In the genomic region with DNA sequence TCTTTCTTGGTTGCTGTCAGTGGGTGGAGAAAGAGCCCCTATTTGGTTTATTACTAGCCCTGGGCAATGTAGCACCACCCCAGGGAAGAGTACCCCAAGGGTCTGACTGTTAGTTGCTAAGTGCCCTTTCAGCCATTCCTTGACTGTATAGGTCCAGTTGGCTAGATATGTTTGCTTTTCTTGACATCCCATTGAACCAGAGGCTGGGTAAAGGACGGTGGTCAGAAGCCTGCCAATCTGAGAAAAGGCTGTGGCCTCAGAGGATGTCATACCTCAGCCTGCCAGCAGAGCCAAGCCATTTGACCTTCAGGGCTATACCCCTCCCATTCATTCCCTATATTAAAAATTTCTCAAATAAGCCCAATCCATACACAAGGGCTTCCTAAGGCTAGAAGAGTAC, we compare ENCODE assay signal across 32 mouse cellular contexts. TPM values are rescaled to one million over a fixed set of nuclear protein-coding genes. Genes with fewer than 3 reads are reported as not detected.
DNase-seq lines count a peak whose midpoint lies in the region; ATAC-seq and TF ChIP-seq lines count a peak whose summit lies in the region.
"Had no signal": no experiment of that assay in that cellular context is flagged by ENCODE, and none has a peak within 500 bp of the region (broad histone marks: within the 10 kb centered on the region; RNA-seq: fewer than 3 reads in every experiment).

No protein-coding gene starts in this region.

- no peak overlapping the region for H3K27ac ChIP-seq in forebrain, embryonic 12.5 days
- H3K27ac ChIP-seq in forebrain, embryonic 14.5 days (ENCODE audit: low read depth, low read length), result no peak overlapping the region
- H3K27ac ChIP-seq in layer of hippocampus, adult 2 months, result no peak overlapping the region
- 0 out of 2 replicates have a peak overlapping the region, but pooled peaks have one; percentile 1 for H3K27ac ChIP-seq in embryonic facial prominence, embryonic 15.5 days (replicated peaks)
- H3K27ac ChIP-seq: forebrain, embryonic 13.5 days; heart, adult 2 months; left cerebral cortex, adult 2 months; limb, embryonic 12.5 days; liver, embryonic 15.5 days; lung, embryonic 15.5 days; stomach, postnatal 0 days had no signal

- H3K4me1 ChIP-seq in forebrain, embryonic 12.5 days, result no peaks in the 10 kb centered on the region
- H3K4me1 ChIP-seq in forebrain, embryonic 14.5 days (ENCODE audit: control insufficient read depth, insufficient read depth, low read length), result no peaks in the 10 kb centered on the region
- H3K4me1 ChIP-seq in E14TG2a.4 (replicated peaks; ENCODE audit: low read depth, low read length), result peaks cover 42% of the 10 kb centered on the region
- peaks cover 19% of the 10 kb centered on the region for H3K4me1 ChIP-seq in embryonic facial prominence, embryonic 15.5 days
- H3K4me1 ChIP-seq: forebrain, embryonic 13.5 days; heart, embryonic 12.5 days; liver, embryonic 15.5 days; lung, embryonic 15.5 days had no signal

- no peaks in the 10 kb centered on the region for H3K36me3 ChIP-seq in forebrain, embryonic 12.5 days (replicated peaks)
- no peaks in the 10 kb centered on the region for H3K36me3 ChIP-seq in forebrain, embryonic 14.5 days (ENCODE audit: control insufficient read depth, insufficient read depth, low read length)
- H3K36me3 ChIP-seq in E14TG2a.4 (ENCODE audit: insufficient read depth, low read length), result no peaks in the 10 kb centered on the region
- H3K36me3 ChIP-seq in embryonic facial prominence, embryonic 15.5 days, result no peaks in the 10 kb centered on the region
- H3K36me3 ChIP-seq: heart, embryonic 12.5 days; limb, embryonic 12.5 days; liver, embryonic 15.5 days; lung, embryonic 15.5 days had no signal

- 0 out of 2 replicates have a peak, but pooled peaks have one; percentile 20 for TF ChIP-seq CTCF in layer of hippocampus, adult 2 months (conservative IDR thresholded peaks at IDR 0.05)
- peak; percentile 31 for TF ChIP-seq CTCF in E14TG2a.4 (conservative IDR thresholded peaks at IDR 0.05; ENCODE audit: low read length)

- H3K4me3 ChIP-seq in forebrain, embryonic 12.5 days (replicated peaks), result no peak overlapping the region
- no peak overlapping the region for H3K4me3 ChIP-seq in forebrain, embryonic 14.5 days (ENCODE audit: low read depth, low read length)
- H3K4me3 ChIP-seq in layer of hippocampus, adult 2 months, result no peak overlapping the region
- H3K4me3 ChIP-seq in E14TG2a.4 (replicated peaks; ENCODE audit: low read length), result no peak overlapping the region
- H3K4me3 ChIP-seq in embryonic facial prominence, embryonic 15.5 days (replicated peaks), result no peak overlapping the region
- H3K4me3 ChIP-seq: forebrain, embryonic 13.5 days; heart, adult 2 months; heart, embryonic 12.5 days; left cerebral cortex, adult 2 months; limb, embryonic 12.5 days; liver, embryonic 15.5 days; lung, embryonic 15.5 days had no signal

- peaks cover 84% of the 10 kb centered on the region for H3K27me3 ChIP-seq in forebrain, embryonic 12.5 days
- H3K27me3 ChIP-seq in forebrain, embryonic 14.5 days (replicated peaks; ENCODE audit: control insufficient read depth, insufficient read depth, low read length), result peaks cover 88% of the 10 kb centered on the region
- peaks cover 73% of the 10 kb centered on the region for H3K27me3 ChIP-seq in E14TG2a.4 (ENCODE audit: insufficient read depth, low read length)
- peaks cover 68% of the 10 kb centered on the region for H3K27me3 ChIP-seq in embryonic facial prominence, embryonic 15.5 days

- no peak for DNase-seq in forebrain, embryonic 14.5 days (ENCODE audit: low spot score)
- DNase-seq in layer of hippocampus, adult 2 months (ENCODE audit: low spot score in 2 of 2), result no peak
- DNase-seq in layer of hippocampus, adult 11-12 months (ENCODE audit: low spot score), result no peak
- DNase-seq in ovary, postnatal 10 days (ENCODE audit: low spot score), result no peak
- DNase-seq in gastrocnemius, postnatal 14 days, result no peak
- DNase-seq: adrenal gland, postnatal 14 days; cerebellum, adult 11-12 months; cerebellum, adult 9-11 months; gastrocnemius, postnatal 36 days; heart, adult 2 months; kidney, adult 11 months; kidney, postnatal 14 days; right cerebral cortex, postnatal 4 days; thymus, adult 18-20 months; thymus, postnatal 25 days had no signal

- no peaks in the 10 kb centered on the region for H3K9me3 ChIP-seq in forebrain, embryonic 12.5 days
- no peaks in the 10 kb centered on the region for H3K9me3 ChIP-seq in forebrain, embryonic 14.5 days (replicated peaks; ENCODE audit: control insufficient read depth, low read length)
- no peaks in the 10 kb centered on the region for H3K9me3 ChIP-seq in E14TG2a.4 (ENCODE audit: low read length)
- H3K9me3 ChIP-seq in embryonic facial prominence, embryonic 15.5 days (replicated peaks), result no peaks in the 10 kb centered on the region
- H3K9me3 ChIP-seq: forebrain, embryonic 13.5 days; heart, embryonic 12.5 days; limb, embryonic 12.5 days; liver, embryonic 15.5 days; lung, embryonic 15.5 days had no signal

- H3K4me2 ChIP-seq in forebrain, embryonic 12.5 days, result no peak overlapping the region
- H3K4me2 ChIP-seq in forebrain, embryonic 14.5 days (ENCODE audit: low read length), result no peak overlapping the region
- no peak overlapping the region for H3K4me2 ChIP-seq in embryonic facial prominence, embryonic 15.5 days (replicated peaks)
- H3K4me2 ChIP-seq: forebrain, embryonic 13.5 days; heart, embryonic 12.5 days; limb, embryonic 12.5 days; liver, embryonic 15.5 days; lung, embryonic 15.5 days had no signal

- H3K9ac ChIP-seq in forebrain, embryonic 12.5 days, result no peak overlapping the region
- H3K9ac ChIP-seq in forebrain, embryonic 14.5 days (ENCODE audit: low read length), result no peak overlapping the region
- no peak overlapping the region for H3K9ac ChIP-seq in embryonic facial prominence, embryonic 15.5 days
- H3K9ac ChIP-seq: forebrain, embryonic 13.5 days; heart, embryonic 12.5 days; limb, embryonic 12.5 days; liver, embryonic 15.5 days; lung, embryonic 15.5 days had no signal

- peak; percentile 34; the same call in 1 of the 2 replicates for ATAC-seq in forebrain, embryonic 12.5 days (ENCODE audit: low FRiP score)
- ATAC-seq in forebrain, embryonic 14.5 days, result no peak
- no peak for ATAC-seq in embryonic facial prominence, embryonic 15.5 days (ENCODE audit: insufficient number of reproducible peaks, low FRiP score, low TSS enrichment, low read depth)
- ATAC-seq: forebrain, embryonic 13.5 days; inflammation-experienced regulatory T-cells, adult 6 months had no signal

- 0% methylated on average over 1 of the region's 1 CpGs for WGBS in forebrain, embryonic 12.5 days
- WGBS in forebrain, embryonic 14.5 days, result 0% methylated on average over 1 of the region's 1 CpGs
- 16% methylated on average over 1 of the region's 1 CpGs for WGBS in embryonic facial prominence, embryonic 15.5 days

- intact Hi-C loops in gastrocnemius, postnatal 14 days (cut with DNase I; ENCODE audit: low total_unique reads), result no loop called here

RNA-seq across cellular contexts. Expression of gene Tfap2b, which starts 24.0 kb away (rescaled TPM):
- polyA plus RNA-seq in forebrain, embryonic 12.5 days (2016; fragmentation: Nextera tagmentation; extraction: Ambion mirVana), result 11.3 and 21.0 TPM in 2 replicates
- 0.60 and 1.5 TPM in 2 replicates for polyA plus RNA-seq in forebrain, embryonic 14.5 days (2014; fragmentation: Nextera tagmentation; extraction: Ambion mirVana)
- under 1 TPM; 0.20 to 0.41 TPM for total RNA-seq in layer of hippocampus, adult 2 months (2021)
- 50.3 and 51.9 TPM in 2 replicates for polyA plus RNA-seq in embryonic facial prominence, embryonic 15.5 days (2015; fragmentation: Nextera tagmentation; extraction: Ambion mirVana)
- not detected for total RNA-seq in gastrocnemius, postnatal 14 days (2021)
- total RNA-seq: common myeloid progenitor, adult 5-6 weeks; gastrocnemius, postnatal 36 days; heart, adult 2 months; hematopoietic stem cell, adult 5-6 weeks; liver, adult 2 months; megakaryocyte, adult 5-6 weeks had no signal
- polyA plus RNA-seq: heart, postnatal 0 days; inflammation-experienced regulatory T-cells, adult 6 months; spleen, adult 2 months; stomach, postnatal 0 days had no signal
